Mouse (Mus musculus) liver, postnatal 0 days (tissue): Measurements from ENCODE around the gene Scap.

Experiments used
- CTCF ChIP-seq: sonication (generic); IDR thresholded peaks from 2 replicates; pipeline ENCODE4 v1.5.1; 2016; ENCODE audit warnings: antibody characterized with exemption, low read depth
- EP300 ChIP-seq: IDR thresholded peaks from 2 replicates; pipeline ENCODE4 v1.6.1; 2016; ENCODE audit warnings: antibody characterized with exemption, low read depth, mild to moderate bottlenecking

GRCm38 (mm10) chr9:110351932-110352632, 19.0 kb downstream of the Scap start:
- TF ChIP-seq CTCF (no peak), EP300 (no peak)
